Mouse (Mus musculus) liver, embryonic 12.5 days (tissue): ENCODE measurements around the gene Cd24a. TPM values are rescaled to one million over a fixed set of nuclear protein-coding genes. Genes with fewer than 3 reads are reported as not detected.

Experiments
- ATAC-seq: fragments of 200-750 bp; cut with Nextera tagmentation; 2 replicates; pipeline ENCODE4 v1.8.0; 2017; ENCODE audit warnings: moderate number of reproducible peaks, mild to moderate bottlenecking, moderate library complexity
- H3K27ac ChIP-seq: fragments of 300-500 bp; sonication (generic); 2 replicates; pipeline ENCODE4 v1.5.1; 2016; ENCODE audit warnings: mild to moderate bottlenecking
- H3K27me3 ChIP-seq: fragments of 300-500 bp; sonication (generic); replicated peaks from 2 replicates; pipeline ENCODE4 v1.6.1; 2016; ENCODE audit warnings: mild to moderate bottlenecking, moderate library complexity
- H3K36me3 ChIP-seq: fragments of 300-500 bp; sonication (generic); 2 replicates; pipeline ENCODE4 v1.6.1; 2016; ENCODE audit warnings: mild to moderate bottlenecking, moderate library complexity
- H3K4me1 ChIP-seq: fragments of 300-500 bp; sonication (generic); 2 replicates; pipeline ENCODE4 v1.6.1; 2016
- H3K4me2 ChIP-seq: fragments of 300-500 bp; sonication (generic); 2 replicates; pipeline ENCODE4 v1.6.1; 2016; ENCODE audit warnings: mild to moderate bottlenecking, moderate library complexity
- H3K4me3 ChIP-seq: fragments of 300-500 bp; sonication (generic); 2 replicates; pipeline ENCODE4 v1.5.1; 2016; ENCODE audit warnings: mild to moderate bottlenecking, moderate library complexity
- H3K9ac ChIP-seq: fragments of 300-500 bp; sonication (generic); 2 replicates; pipeline ENCODE4 v1.6.1; 2016; ENCODE audit warnings: mild to moderate bottlenecking, moderate library complexity
- H3K9me3 ChIP-seq: fragments of 300-500 bp; sonication (generic); replicated peaks from 2 replicates; pipeline ENCODE4 v1.6.1; 2016; ENCODE audit warnings: mild to moderate bottlenecking, moderate library complexity
- WGBS: fragments of 180-500 bp; shearing (Covaris S2); methylation state at CpG from one replicate; pipeline ENCODE4 v1.1.7; 2016; ENCODE audit not compliant: insufficient replicate concordance; 5-methylcytosine and 5-hydroxymethylcytosine counted together
- polyA plus RNA-seq: library from polyadenylated mRNA; unstranded; fragments of >200 nt; fragmentation: Nextera tagmentation; extraction: Ambion mirVana; gene quantifications from 2 replicates; pipeline ENCODE4 v1.2.1, GENCODE M21; 2016

The Cd24a gene
- polyA plus RNA-seq, 1 experiment from 2014 or later = 819 TPM

- H3K4me2 ChIP-seq = peak overlapping the region; percentile 46
- H3K36me3 ChIP-seq = peaks cover 14% of the 10 kb centered on the region
- H3K27ac ChIP-seq = peak overlapping the region; percentile 93
- peaks cover 9% of the 10 kb centered on the region for H3K9me3 ChIP-seq
- no peaks in the 10 kb centered on the region for H3K27me3 ChIP-seq
- H3K9ac ChIP-seq = peak overlapping the region; percentile 56
- no peak overlapping the region for H3K4me3 ChIP-seq
- peaks cover 72% of the 10 kb centered on the region for H3K4me1 ChIP-seq
- peak; percentile 53 for ATAC-seq
These were observed 53.0 kb downstream of the Cd24a start for GRCm38 (mm10) chr10:43631049-43631448.

GRCm38 (mm10) chr10:43631639-43632354 is 53.7 kb downstream of the Cd24a start:
- 65% methylated on average over 2 of the region's 2 CpGs for WGBS
- H3K27me3 ChIP-seq = no peaks in the 10 kb centered on the region
- H3K4me2 ChIP-seq = peak overlapping the region; percentile 5; the same call in 1 of the 2 replicates
- peak overlapping the region; percentile 93 for H3K27ac ChIP-seq
- H3K4me1 ChIP-seq = peaks cover 64% of the 10 kb centered on the region
- H3K9me3 ChIP-seq = peaks cover 6% of the 10 kb centered on the region
- no peak overlapping the region for H3K4me3 ChIP-seq
- H3K36me3 ChIP-seq = peaks cover 11% of the 10 kb centered on the region
- ATAC-seq = no peak
- peak overlapping the region; percentile 56 for H3K9ac ChIP-seq

DNA sequence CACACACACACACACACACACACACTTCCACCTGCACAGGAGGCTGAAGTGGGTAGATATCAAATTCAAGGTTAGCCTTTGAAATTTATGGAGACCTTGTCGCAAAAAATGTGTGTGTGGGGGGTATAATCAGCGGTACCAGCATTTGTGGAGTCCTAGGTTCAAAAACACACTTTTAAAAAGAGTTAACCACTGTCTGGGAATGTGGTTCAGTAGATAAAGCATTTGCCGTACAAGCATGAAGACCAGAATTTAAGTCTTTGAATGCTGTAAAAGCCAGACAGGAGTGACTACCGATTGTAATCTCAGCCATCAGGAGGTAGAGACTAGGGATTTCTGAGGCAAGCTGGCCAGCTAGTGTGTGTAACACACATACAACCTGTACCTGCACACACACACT is 55.0 kb downstream of the Cd24a start:
- Histone ChIP-seq H3K27me3 (no peaks in the 10 kb centered on the region), H3K4me1 (peaks cover 65% of the 10 kb centered on the region), H3K4me3 (no peak overlapping the region), H3K4me2 (no peak overlapping the region), H3K27ac (peak overlapping the region; percentile 61; the same call in 1 of the 2 replicates), H3K9me3 (no peaks in the 10 kb centered on the region), H3K9ac (0 out of 2 replicates have a peak overlapping the region, but pooled peaks have one; percentile 32), H3K36me3 (peaks cover 4% of the 10 kb centered on the region; the same call in 1 of the 2 replicates)
- 39% methylated on average over 4 of the region's 4 CpGs for WGBS
- ATAC-seq = no peak

Other genes starting within 250 kb of the Cd24a start
- 3.0 and 4.2 TPM in 2 replicates for gene Bend3, start 99.5 kb upstream of the Cd24a start, polyA plus RNA-seq
- 9.6 and 11.7 TPM in 2 replicates for gene Gm9803, start 54.2 kb upstream of the Cd24a start, polyA plus RNA-seq
- gene 1700021F05Rik, start 37.3 kb upstream of the Cd24a start, polyA plus RNA-seq = 46.4 and 50.8 TPM in 2 replicates